Mouse (Mus musculus) bone marrow, adult 2 months (tissue): ENCODE measurements around the gene Myof.

Experiments used
- CTCF ChIP-seq: fragments of 200-500 bp; IDR thresholded peaks from 2 replicates; pipeline ENCODE4 v1.5.1; 2011; ENCODE audit warnings: low read length, control low read depth; ENCODE audit not compliant: control insufficient read depth, insufficient read depth
- POLR2A ChIP-seq: fragments of 200-500 bp; IDR thresholded peaks from 2 replicates; pipeline ENCODE4 v1.6.1; 2011; ENCODE audit warnings: low read depth, mild to moderate bottlenecking, control low read depth, low read length, borderline replicate concordance; ENCODE audit not compliant: control insufficient read depth

DNA sequence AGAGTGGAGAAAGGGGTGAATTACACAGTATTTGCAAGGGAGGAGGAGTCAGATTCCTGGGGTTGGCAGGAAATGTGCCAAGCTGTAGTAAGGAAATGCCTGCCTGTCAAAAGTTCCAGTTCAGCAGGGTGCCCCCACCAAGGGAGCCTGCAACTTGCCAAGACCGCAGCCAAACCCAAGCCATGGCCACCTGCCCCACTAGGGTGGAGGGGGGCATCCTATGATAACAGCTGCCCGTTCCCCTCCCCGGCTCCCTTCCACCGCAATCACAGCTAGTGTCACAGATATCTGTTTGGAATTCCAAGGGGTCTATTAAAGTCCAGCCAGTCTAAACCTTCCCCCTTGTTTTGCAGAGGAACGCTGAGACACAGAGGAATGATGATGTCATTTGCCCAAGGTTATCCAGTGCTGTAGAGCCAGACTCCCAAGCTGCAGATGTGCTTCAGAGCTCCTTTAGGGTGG lies 1.1 kb downstream of the Myof start:
- no peak for TF ChIP-seq CTCF
- no peak for TF ChIP-seq POLR2A
